Mouse (Mus musculus) adrenal gland, postnatal 14 days (tissue): ENCODE measurements around the gene Wdr89. TPM values are rescaled to one million over a fixed set of nuclear protein-coding genes. Genes with fewer than 3 reads are reported as not detected.

Experiments used
- DNase-seq: peaks from one replicate; pipeline ENCODE4 v3.0.0; 2021; ENCODE audit warnings: mixed read lengths
- total RNA-seq: library from RNA; stranded (reverse); gene quantifications from 2 replicates; pipeline ENCODE4 v1.2.3, GENCODE M21; 2021

Wdr89 gene
- total RNA-seq, 1 experiment from 2014 or later = 3.6 TPM

- DNase-seq = no peak
Measured at GRCm38 (mm10) chr12:75668916-75669257, 450 bp downstream of the Wdr89 start.

- no peak for DNase-seq
Measured at GRCm38 (mm10) chr12:75668221-75668620, 1.1 kb downstream of the Wdr89 start.

DNA sequence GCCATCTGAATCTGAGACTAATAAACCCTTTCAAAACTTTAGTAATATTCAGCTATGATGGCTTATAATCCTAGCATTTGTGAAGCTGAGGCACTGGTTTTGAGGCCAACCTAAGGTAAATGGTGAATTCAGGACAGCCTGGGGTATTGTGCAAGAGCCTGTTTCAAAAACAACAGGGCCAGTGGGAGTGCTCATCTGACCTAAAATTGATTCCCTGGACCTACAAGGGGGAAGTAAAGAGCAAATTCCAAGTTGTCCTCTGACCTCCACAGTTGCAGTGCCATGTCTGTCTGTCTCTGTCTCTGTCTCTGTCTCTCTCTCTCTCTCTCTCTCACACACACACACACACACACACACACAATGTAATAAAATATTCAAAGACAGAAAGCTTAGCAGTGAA, 2.4 kb downstream of the Wdr89 start:
- peak; percentile 33 for DNase-seq

DNA sequence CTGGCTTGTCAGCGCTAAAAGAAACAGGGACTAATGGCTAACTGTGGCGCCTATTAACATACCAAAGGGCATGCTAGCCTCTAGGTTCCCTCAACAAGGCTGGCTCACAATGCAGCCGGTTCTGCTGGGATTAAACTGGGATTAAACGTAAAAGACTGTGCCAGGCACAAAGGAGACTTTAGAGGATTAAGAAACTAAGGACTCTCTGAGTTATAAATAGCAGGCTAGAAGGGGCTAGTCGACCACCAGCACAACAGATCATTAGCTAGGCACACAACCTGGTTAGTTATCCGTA, 4.9 kb downstream of the Wdr89 start:
- DNase-seq = no peak

DNA sequence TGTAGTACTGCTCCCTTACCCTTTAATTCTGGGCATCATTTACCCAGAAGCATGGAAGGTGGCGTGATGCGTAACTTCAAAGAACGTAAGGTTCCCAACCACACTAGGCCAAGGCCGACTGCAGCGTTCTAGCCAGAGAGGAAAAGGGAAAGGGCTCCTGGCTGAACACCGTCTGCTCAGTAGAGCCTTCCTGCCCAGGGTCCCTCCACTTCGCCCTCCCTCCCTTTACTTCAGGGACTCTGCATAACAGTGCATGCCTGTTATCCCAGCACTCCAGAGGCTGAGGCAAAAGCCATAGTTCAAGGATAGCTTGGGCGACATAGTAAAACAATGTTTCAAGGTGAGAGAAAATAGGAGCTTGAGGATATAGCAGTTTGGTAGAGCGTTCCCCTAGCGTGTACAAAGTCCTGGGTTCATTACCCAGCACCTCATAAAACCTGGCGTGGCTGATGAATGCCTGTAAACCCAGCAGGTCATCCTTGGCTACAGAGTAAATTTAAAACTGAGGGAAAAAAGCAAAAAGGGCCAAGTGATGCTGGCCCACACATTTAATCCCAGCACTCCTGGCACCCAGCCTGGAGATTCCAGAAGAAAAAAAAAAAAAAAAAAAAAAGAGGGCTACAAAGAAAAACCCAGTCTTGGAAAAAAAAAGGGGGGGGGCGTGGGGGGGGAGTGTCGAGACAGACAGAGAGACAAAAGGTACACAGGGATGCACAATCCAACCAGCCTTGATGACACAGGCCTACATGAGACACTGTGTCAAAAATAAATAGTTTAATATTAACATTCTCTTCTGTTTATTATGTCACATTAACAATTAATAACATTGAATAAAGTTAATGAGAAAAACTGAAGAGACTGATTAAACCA, 5.5 kb downstream of the Wdr89 start:
- peak; percentile 55 for DNase-seq

DNA sequence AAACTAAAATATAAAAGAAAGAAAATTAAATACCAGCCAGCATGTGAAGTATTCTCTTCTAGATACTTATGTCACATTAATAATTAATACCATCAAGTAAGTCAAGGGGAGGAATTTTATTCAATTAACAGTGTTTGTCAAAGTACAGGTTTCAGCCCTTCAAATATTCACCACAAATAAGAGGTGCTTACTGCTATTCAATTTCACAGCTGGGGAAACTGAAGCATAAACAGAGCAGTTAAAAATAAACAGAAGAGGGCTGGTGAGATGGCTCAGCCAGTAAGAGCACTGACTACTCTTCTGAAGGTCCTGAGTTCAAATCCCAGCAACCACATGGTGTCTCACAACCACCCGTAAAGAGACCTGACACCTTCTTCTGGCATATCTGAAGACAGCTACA, 7.0 kb downstream of the Wdr89 start:
- no peak for DNase-seq

DNA sequence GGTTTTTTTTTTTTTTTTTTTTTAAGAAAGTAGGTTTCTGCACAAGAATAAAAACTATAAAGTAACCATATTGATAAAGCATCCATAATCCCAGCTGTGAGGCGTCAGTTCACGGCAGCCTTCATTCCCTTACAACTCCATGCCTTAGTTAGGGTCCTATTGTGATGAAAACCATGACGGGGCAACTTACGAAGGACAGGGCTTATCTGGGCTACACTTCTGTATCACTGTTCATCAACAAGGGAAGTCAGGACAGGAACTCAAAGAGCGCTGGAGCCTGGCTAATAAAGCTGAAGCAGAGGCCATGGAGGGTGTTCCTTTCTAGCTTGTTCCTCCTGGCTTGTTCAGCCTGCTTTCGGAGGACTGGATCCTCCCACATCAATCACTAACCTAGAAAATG, 10.9 kb downstream of the Wdr89 start:
- DNase-seq = no peak

DNA sequence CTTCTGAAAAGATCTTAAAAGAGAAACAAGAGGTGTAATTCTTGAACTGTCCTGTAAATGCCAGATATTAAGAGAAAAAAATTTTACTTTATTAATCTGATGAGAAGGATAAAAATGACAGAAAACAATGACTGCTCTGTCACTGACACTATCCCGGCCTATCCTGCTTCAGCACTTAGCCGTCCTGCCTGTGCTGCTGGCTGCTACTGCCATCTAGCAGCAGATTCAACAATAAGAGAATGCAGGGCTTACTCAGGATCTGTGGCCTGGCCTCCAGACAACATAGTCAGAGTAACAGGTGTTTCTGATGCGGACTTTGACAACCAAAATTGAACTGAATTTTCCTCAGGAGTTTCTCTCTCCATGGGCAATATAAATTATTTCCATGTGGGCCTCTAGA, 12.8 kb downstream of the Wdr89 start:
- DNase-seq = peak; percentile 50

- no peak for DNase-seq
Measured at GRCm38 (mm10) chr12:75654247-75654801, 15.0 kb downstream of the Wdr89 start.

DNA sequence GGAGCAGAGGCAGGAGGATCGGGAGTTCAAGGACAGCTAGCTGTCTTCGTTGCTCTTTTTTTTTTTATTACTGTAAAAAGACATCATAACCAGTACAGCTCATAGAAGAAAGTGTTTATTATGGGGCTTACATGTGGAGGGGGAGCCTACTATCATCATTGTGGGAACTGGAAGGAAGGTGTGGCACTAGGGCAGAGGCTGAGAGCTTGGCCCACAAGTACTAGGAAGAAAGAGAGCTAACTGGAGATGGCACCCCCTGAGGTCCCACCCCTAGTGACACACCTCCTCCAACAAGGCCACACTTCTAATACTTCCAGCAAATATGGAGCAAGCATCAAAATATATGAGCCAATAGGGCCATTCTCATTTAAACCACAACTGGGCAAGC, 19.6 kb downstream of the Wdr89 start:
- no peak for DNase-seq

DNA sequence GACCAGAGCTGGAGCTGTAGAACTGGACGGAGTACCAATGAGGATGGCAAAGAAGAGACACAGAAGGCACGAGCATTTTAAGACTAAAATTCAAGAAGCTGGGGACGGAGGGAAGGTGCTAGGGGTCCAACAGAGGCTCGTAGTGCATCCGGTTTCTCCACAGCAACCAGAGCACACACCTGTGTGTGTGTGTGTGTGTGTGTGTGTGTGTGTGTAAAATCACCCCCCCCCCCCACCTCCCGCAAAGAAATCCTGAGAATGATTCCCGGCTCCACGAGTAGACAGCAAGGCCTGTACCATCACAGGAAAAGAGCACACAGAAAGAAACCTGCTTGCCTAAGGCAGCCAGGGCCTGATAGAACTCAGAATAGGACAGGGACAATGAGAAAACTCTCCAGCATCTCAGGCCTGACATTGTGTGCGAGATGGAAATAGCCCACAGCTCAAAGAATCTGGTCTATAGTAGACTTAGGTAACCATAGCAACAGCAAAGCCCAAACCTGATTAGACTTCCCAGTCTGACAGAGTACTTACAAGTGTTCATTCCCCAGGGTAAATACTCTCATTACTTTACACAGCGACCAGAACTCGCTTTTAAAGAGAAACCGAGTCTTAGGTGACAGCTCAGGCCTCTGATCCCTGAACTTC, 20.2 kb downstream of the Wdr89 start:
- DNase-seq = no peak

DNA sequence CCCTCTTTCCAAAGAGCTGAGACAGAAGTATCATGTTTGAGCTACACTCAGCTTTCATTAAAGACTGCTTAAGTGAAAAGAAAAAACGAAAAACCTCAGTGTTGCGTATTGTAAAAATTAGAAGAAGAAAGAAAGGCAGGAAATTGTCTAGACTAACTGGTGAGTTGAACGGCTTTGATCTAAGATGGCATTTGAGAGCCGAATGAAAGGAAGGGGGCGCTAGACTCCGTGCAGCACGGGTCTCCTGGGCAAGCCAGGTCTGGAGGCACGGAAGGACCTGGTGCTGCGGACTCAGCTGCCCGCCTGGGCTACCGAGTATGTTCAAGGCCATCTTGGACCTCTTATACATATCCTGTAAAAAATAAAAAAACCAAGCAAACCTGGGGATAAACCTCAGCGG, 21.1 kb downstream of the Wdr89 start:
- DNase-seq = peak; percentile 60

DNA sequence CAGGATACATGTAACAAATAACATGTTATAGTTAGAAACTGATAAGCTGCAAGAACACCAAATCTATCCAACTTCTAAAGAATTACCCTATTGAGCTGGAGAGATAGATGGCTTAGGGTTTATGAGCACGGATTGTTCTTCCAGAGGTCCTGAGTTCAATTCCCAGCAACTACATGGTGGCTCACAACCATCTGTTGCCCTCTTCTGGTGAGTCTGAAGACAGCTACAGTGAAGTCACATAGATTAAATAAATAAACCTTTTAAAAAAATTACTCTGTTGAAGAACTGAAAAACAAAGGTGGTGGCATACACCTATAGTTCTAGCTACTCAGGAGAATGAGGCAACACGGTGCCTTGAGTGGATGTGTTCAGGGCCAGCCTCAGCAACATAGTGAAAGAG, 21.7 kb downstream of the Wdr89 start:
- no peak for DNase-seq

- DNase-seq = no peak
Measured at GRCm38 (mm10) chr12:75645780-75646179, 23.6 kb downstream of the Wdr89 start.

DNA sequence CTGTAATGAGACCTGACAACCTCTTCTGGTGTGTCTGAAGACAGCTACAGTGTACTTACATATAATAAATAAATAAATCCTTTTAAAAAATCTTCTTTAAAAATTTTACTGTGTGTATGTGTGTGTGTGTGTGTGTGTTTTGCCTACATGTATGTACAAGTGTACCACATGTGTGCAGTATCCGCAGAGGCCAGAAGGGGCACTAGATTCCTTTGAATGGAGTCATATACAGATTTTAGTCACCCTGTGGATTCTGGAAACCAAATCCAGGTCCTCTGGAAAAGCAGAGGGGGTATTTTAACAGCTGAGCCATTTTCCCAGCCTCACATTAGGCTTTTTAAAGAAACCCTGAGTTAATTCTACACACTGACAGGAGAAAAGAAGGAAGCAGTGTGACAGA, 27.6 kb downstream of the Wdr89 start:
- no peak for DNase-seq

GRCm38 (mm10) chr12:75638345-75638744, 31.0 kb downstream of the Wdr89 start:
- no peak for DNase-seq

- DNase-seq = no peak
Measured at GRCm38 (mm10) chr12:75637103-75637502, 32.2 kb downstream of the Wdr89 start.

GRCm38 (mm10) chr12:75635771-75636430, 33.4 kb downstream of the Wdr89 start:
- DNase-seq = peak; percentile 58

GRCm38 (mm10) chr12:75629618-75630017, 39.7 kb downstream of the Wdr89 start:
- no peak for DNase-seq

- no peak for DNase-seq
Measured at GRCm38 (mm10) chr12:75623292-75623691, 46.0 kb downstream of the Wdr89 start.

DNA sequence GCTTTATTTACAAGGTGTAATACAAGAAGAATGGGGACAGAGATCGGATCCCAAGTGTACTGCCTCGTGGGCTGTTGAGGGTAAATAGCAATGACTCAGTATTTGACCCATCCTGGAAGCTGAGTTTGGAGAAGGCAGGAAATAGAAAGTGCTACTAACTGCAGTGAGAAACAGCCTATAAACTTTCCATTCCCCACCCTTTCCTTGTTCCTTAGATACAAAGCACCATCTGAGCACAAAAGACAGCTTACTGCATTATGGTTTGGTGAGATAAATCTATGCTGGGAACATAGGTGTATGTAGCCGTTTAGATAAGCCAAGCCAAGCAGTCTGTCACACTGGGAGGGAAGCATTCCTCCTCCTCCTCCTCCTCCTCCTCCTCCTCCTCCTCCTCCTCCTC, 46.5 kb downstream of the Wdr89 start:
- no peak for DNase-seq

GRCm38 (mm10) chr12:75616841-75617240, 52.5 kb downstream of the Wdr89 start:
- no peak for DNase-seq

DNA sequence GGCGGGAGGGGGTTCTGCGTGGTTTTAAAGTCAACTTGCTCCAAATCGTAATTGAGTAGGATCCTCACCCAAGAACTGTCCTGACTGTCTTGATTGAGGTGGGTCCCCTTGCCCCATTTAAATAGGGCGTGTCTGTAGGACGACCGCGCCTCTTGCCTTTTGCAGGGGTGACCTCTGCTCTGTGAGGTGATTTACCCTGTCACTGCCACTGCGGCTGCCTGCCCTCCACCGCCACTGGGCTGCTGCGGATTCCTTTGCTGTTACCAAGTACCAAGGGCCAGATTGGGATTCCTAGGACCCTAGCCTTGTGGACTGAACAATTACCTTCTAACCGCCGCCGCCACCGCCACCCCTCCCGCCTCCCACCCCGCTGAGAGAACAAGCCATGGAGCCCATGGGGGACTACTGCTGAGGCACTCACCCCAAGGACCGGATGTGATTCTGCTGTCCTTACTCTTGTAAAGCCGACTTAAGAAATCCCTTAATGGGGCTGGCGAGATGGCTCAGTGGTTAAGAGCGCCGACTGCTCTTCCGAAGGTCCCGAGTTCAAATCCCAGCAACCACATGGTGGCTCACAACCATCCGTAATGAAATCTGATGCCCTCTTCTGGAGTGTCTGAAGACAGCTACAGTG, 53.1 kb downstream of the Wdr89 start:
- peak; percentile 35 for DNase-seq
